Mouse (Mus musculus) liver, embryonic 14.5 days (tissue): ENCODE results near the gene Atg3.

ENCODE experiments used
- CTCF ChIP-seq: IDR thresholded peaks from 2 replicates; pipeline ENCODE4 v1.5.1; 2016; ENCODE audit warnings: antibody characterized with exemption, low read depth, control low read depth
- EP300 ChIP-seq: IDR thresholded peaks from 2 replicates; pipeline ENCODE4 v1.6.1; 2016; ENCODE audit warnings: antibody characterized with exemption, low read depth

DNA sequence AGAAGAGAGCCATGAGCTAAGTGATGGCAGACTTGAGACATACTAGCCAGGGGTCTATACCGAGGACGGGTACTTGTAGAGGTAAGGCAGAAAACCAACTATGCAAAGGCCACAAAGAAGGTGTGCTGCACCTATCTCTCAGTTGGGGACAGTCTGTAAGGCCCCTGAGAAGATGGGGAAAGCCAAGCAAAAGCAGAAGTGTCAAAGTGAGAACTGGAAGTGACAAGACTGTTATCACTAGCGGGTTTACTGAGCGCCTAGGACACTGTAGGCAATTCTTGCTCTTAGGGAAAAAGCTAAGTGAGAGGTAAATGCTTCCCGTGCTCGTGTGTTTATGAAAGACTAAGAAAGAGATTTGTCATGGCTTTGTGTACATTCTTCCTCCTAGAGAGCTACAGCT is 13.5 kb upstream of the Atg3 start:
- TF ChIP-seq CTCF (no peak), EP300 (no peak)
